Mouse (Mus musculus) C2C12 (cell line): ENCODE data around the gene Bco1.

ENCODE experiments used
- CEBPB ChIP-seq: IDR thresholded peaks from one replicate; pipeline ENCODE4 v1.6.1; 2011; ENCODE audit warnings: low read depth, mild to moderate bottlenecking, control low read depth, moderate library complexity
- CTCF ChIP-seq: IDR thresholded peaks from one replicate; pipeline ENCODE4 v1.5.1; 2011; ENCODE audit not compliant: control insufficient read depth, insufficient read depth, insufficient read length
- FOSL1 ChIP-seq: IDR thresholded peaks from one replicate; pipeline ENCODE4 v1.8.0; 2011; ENCODE audit warnings: mild to moderate bottlenecking, low read length; ENCODE audit not compliant: poor library complexity, insufficient read depth, severe bottlenecking
- MAX ChIP-seq: IDR thresholded peaks from one replicate; pipeline ENCODE4 v1.6.1; 2011; ENCODE audit warnings: mild to moderate bottlenecking, control low read depth
- MYOD1 ChIP-seq: IDR thresholded peaks from one replicate; pipeline ENCODE4 v1.6.1; 2011; ENCODE audit warnings: low read depth; ENCODE audit not compliant: control insufficient read depth, insufficient read length
- MYOG ChIP-seq: IDR thresholded peaks from one replicate; pipeline ENCODE4 v1.6.1; 2011; ENCODE audit not compliant: control insufficient read depth, insufficient read length; ENCODE audit errors: extremely low read depth
- USF1 ChIP-seq: IDR thresholded peaks from one replicate; pipeline ENCODE4 v1.6.1; 2011; ENCODE audit warnings: low read depth, mild to moderate bottlenecking, control low read depth, moderate library complexity

- no peak for TF ChIP-seq MAX
- no peak for TF ChIP-seq MYOG
- TF ChIP-seq CTCF, result no peak
- TF ChIP-seq MYOD1, result no peak
- no peak for TF ChIP-seq CEBPB
- TF ChIP-seq FOSL1, result no peak
- TF ChIP-seq USF1, result no peak
Measured at GRCm38 (mm10) chr8:117068294-117068693, 27.4 kb upstream of the Bco1 start.
